Comparison of ENCODE assay signal across 22 mouse cellular contexts in the genomic region with DNA sequence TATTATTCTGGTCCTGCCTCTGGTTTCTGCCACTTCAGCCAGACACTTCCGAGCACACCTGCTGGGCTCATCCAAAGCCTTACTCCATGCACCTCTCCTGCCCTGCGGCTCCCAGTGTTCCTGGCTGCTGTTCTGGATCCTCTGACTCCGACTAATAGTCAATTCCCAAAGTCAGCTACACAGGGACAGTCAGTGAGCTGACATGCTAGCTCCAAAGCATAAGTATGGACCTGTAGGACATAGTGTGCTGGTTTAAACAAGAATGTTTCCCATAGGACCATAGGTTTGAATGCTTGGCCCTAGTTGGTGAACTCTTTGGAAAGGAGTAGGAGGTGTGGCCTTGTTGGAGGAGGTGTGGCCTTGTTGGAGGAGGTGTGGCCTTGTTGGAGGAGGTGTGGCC.
"Had no signal": no experiment of that assay in that cellular context is flagged by ENCODE, and none has a peak within 500 bp of the region (broad histone marks: within the 10 kb centered on the region; RNA-seq: fewer than 3 reads in every experiment).

No protein-coding gene starts in this region.

- H3K9me3 ChIP-seq: lung, embryonic 15.5 days; neural tube, embryonic 13.5 days; neural tube, embryonic 15.5 days had no signal

- H3K27me3 ChIP-seq: lung, embryonic 15.5 days; neural tube, embryonic 13.5 days; neural tube, embryonic 15.5 days had no signal

- ATAC-seq: liver, postnatal 0 days; lung, postnatal 0 days; midbrain, embryonic 16.5 days had no signal

- H3K27ac ChIP-seq: lung, embryonic 15.5 days; macrophage; neural tube, embryonic 13.5 days; neural tube, embryonic 15.5 days had no signal

- H3K4me2 ChIP-seq: lung, embryonic 15.5 days; midbrain, embryonic 11.5 days; neural tube, embryonic 13.5 days; neural tube, embryonic 15.5 days had no signal

- DNase-seq: liver, postnatal 0 days; lung, adult 2 months; lung, postnatal 14 days; lung, postnatal 36 days; midbrain, embryonic 14.5 days; retina, postnatal 1 day; right cerebral cortex, adult 18-20 months; right cerebral cortex, postnatal 25 days; right cerebral cortex, postnatal 4 days; spleen, adult 18-20 months; thymus, adult 2 months; thymus, postnatal 25 days; thymus, postnatal 4 days had no signal

- H3K9ac ChIP-seq: liver, postnatal 0 days; lung, embryonic 15.5 days; neural tube, embryonic 13.5 days; neural tube, embryonic 15.5 days had no signal

- H3K36me3 ChIP-seq: lung, embryonic 15.5 days; neural tube, embryonic 13.5 days; neural tube, embryonic 15.5 days had no signal

- H3K4me1 ChIP-seq: neural tube, embryonic 13.5 days; neural tube, embryonic 15.5 days had no signal

- H3K4me3 ChIP-seq: lung, embryonic 15.5 days; megakaryocyte, embryonic 14.5 days; myocyte; neural tube, embryonic 13.5 days; neural tube, embryonic 15.5 days had no signal
